Mouse (Mus musculus) small intestine, adult 2 months (tissue): ENCODE results near the gene Kremen1. TPM values are rescaled to one million over a fixed set of nuclear protein-coding genes. Genes with fewer than 3 reads are reported as not detected.

Experiments
- H3K27ac ChIP-seq: fragments of 200-500 bp; 2 replicates; pipeline ENCODE4 v1.5.1; 2012; ENCODE audit warnings: low read depth, low read length, control low read depth, inconsistent platforms; ENCODE audit not compliant: insufficient read depth
- H3K27me3 ChIP-seq: fragments of 200-500 bp; 2 replicates; pipeline ENCODE4 v1.6.1; 2012; ENCODE audit warnings: mild to moderate bottlenecking, moderate library complexity, low read length, inconsistent platforms; ENCODE audit not compliant: control insufficient read depth, insufficient read depth
- H3K36me3 ChIP-seq: fragments of 200-500 bp; 2 replicates; pipeline ENCODE4 v1.6.1; 2012; ENCODE audit warnings: mild to moderate bottlenecking, low read length, control low read depth, inconsistent platforms; ENCODE audit not compliant: control insufficient read depth, insufficient read depth
- H3K4me1 ChIP-seq: fragments of 200-500 bp; 2 replicates; pipeline ENCODE4 v1.6.1; 2012; ENCODE audit warnings: low read length, inconsistent platforms, mixed read lengths; ENCODE audit not compliant: control insufficient read depth, insufficient read depth, insufficient read length
- H3K4me3 ChIP-seq: fragments of 200-500 bp; 2 replicates; pipeline ENCODE4 v1.5.1; 2012; ENCODE audit warnings: low read depth, mild to moderate bottlenecking, control low read depth, inconsistent platforms, low read length, moderate library complexity
- CTCF ChIP-seq: fragments of 200-500 bp; IDR thresholded peaks from 2 replicates; pipeline ENCODE4 v1.5.1; 2012; ENCODE audit warnings: low read depth, mild to moderate bottlenecking, control low read depth, inconsistent platforms, low read length, moderate library complexity, mixed read lengths; ENCODE audit not compliant: insufficient replicate concordance, insufficient read length; ENCODE audit errors: extremely low read depth
- POLR2A ChIP-seq: fragments of 200-500 bp; IDR thresholded peaks from 2 replicates; pipeline ENCODE4 v1.6.1; 2012; ENCODE audit warnings: low read depth, mild to moderate bottlenecking, control low read depth, inconsistent platforms, low read length, moderate library complexity
- WGBS: fragments of 180-500 bp; shearing (Covaris S2); methylation state at CpG from one replicate; pipeline ENCODE4 v1.1.7; 2018; 5-methylcytosine and 5-hydroxymethylcytosine counted together
- polyA plus RNA-seq: library from polyadenylated mRNA; depleted of rRNA; stranded (reverse); fragments of >200 nt; gene quantifications from 2 replicates; pipeline ENCODE4 v1.2.3, GENCODE M21; 2012

The Kremen1 gene
- polyA plus RNA-seq, 1 experiment, result 7.8 TPM

GRCm38 (mm10) chr11:5243812-5244748, 17.3 kb downstream of the Kremen1 start:
- 22% methylated on average over 24 of the region's 24 CpGs for WGBS
- 0 out of 2 replicates have a peak, but pooled peaks cover 2% of the 10 kb centered on the region for H3K36me3 ChIP-seq
- H3K4me1 ChIP-seq, result peaks cover 3% of the 10 kb centered on the region; the same call in 1 of the 2 replicates
- peak overlapping the region; percentile 14 for H3K27ac ChIP-seq
- no peak for TF ChIP-seq POLR2A
- TF ChIP-seq CTCF, result peak; percentile 6; the same call in 1 of the 2 replicates
- H3K27me3 ChIP-seq, result no peaks in the 10 kb centered on the region
- peak overlapping the region; percentile 30 for H3K4me3 ChIP-seq

- no peak for TF ChIP-seq POLR2A
- no peak for TF ChIP-seq CTCF
Measured at GRCm38 (mm10) chr11:5243208-5243607, 18.1 kb downstream of the Kremen1 start.

GRCm38 (mm10) chr11:5242158-5242557, 19.2 kb downstream of the Kremen1 start:
- Histone ChIP-seq H3K27me3 (no peaks in the 10 kb centered on the region), H3K27ac (no peak overlapping the region), H3K4me3 (no peak overlapping the region), H3K36me3 (peaks cover 11% of the 10 kb centered on the region), H3K4me1 (peaks cover 3% of the 10 kb centered on the region; the same call in 1 of the 2 replicates)
- 86% methylated on average over 8 of the region's 8 CpGs for WGBS
- no peak for TF ChIP-seq CTCF
- no peak for TF ChIP-seq POLR2A

More at GRCm38 (mm10) chr11:5243208-5243607, 18.1 kb downstream of the Kremen1 start:
- WGBS, result 92% methylated on average over 7 of the region's 7 CpGs
- no peak overlapping the region for H3K4me3 ChIP-seq
- H3K4me1 ChIP-seq, result peaks cover 3% of the 10 kb centered on the region; the same call in 1 of the 2 replicates
- H3K27ac ChIP-seq, result no peak overlapping the region
- H3K36me3 ChIP-seq, result peaks cover 3% of the 10 kb centered on the region; the same call in 1 of the 2 replicates
- no peaks in the 10 kb centered on the region for H3K27me3 ChIP-seq

- no peak overlapping the region for H3K4me3 ChIP-seq
- no peak overlapping the region for H3K27ac ChIP-seq
- WGBS, result 57% methylated on average over 10 of the region's 10 CpGs
- H3K4me1 ChIP-seq, result peaks cover 3% of the 10 kb centered on the region; the same call in 1 of the 2 replicates
- TF ChIP-seq POLR2A (no peak), CTCF (no peak)
- H3K27me3 ChIP-seq, result no peaks in the 10 kb centered on the region
- H3K36me3 ChIP-seq, result peaks cover 14% of the 10 kb centered on the region
Measured at GRCm38 (mm10) chr11:5239706-5240690, 21.4 kb downstream of the Kremen1 start.

- WGBS, result 71% methylated on average over 6 of the region's 6 CpGs
- no peak for TF ChIP-seq POLR2A
Measured at GRCm38 (mm10) chr11:5219910-5220447, 41.4 kb downstream of the Kremen1 start.

GRCm38 (mm10) chr11:5219371-5219770, 42.0 kb downstream of the Kremen1 start:
- no peaks in the 10 kb centered on the region for H3K27me3 ChIP-seq
- no peak overlapping the region for H3K4me3 ChIP-seq
- H3K36me3 ChIP-seq, result peaks cover 3% of the 10 kb centered on the region; the same call in 1 of the 2 replicates
- WGBS, result 82% methylated on average over 4 of the region's 4 CpGs
- no peak overlapping the region for H3K27ac ChIP-seq
- TF ChIP-seq CTCF (no peak), POLR2A (no peak)
- no peaks in the 10 kb centered on the region for H3K4me1 ChIP-seq

More at GRCm38 (mm10) chr11:5219910-5220447, 41.4 kb downstream of the Kremen1 start:
- no peaks in the 10 kb centered on the region for H3K4me1 ChIP-seq
- H3K36me3 ChIP-seq, result no peaks in the 10 kb centered on the region
- no peaks in the 10 kb centered on the region for H3K27me3 ChIP-seq
- H3K4me3 ChIP-seq, result no peak overlapping the region
- no peak overlapping the region for H3K27ac ChIP-seq
